Mouse (Mus musculus): ENCODE measurements around the gene Gm21953.
"Not testable (repeated sequence)": the region's sequence is repeated elsewhere in the genome, so short reads cannot be mapped to it uniquely, and the experiment has no call there.

Gene Gm21953

GRCm38 (mm10) chr4:42293967-42294366, at the start of gene Gm21953:
Gene Gm21953 (plus strand): TSS chr4:42294267.
- DNase-seq (ENCODE audit: low read depth) = not testable (repeated sequence)

DNA sequence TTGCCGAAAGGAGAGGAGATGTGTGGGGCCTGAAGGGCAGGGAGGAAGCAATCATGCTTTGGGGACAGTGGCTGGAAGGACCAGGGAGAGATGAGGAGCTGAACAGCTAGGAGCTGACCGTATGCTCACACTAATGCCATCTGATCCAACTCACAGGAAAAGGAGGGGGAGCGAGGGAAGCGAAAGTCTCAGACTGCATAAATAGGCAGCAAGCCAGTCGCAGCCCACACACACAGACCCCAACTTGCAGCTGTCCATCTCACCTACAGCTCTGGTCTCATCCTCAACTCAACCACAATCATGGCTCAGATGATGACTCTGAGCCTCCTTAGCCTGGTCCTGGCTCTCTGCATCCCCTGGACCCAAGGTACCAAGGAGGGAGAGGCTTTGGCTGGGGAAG, 38.6 kb upstream of the Gm21953 start, which contains the start of gene Ccl21b:
TSS of gene Ccl21b (plus strand) at position 301 of the 400 bp plus-strand sequence.
- not testable (repeated sequence) for DNase-seq (ENCODE audit: low read depth)

DNA sequence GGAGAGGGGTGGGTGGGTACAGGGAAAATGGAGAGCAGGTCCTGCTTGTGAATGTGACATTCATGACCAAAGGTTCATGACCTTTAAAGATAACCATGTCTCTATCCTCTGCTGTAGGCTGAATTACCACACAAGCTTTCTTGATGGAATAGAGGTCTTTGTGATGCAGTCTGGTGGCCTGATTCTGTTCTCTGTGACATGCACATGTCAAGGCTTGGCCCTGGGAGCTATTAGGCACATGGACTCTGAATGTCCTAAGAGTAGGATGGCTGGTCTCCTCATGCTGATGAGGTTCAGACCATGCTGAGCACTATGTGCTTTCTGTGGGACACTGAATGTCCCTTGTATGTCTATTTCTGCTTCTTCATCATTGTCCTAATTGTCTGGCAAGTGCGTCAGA, 24.0 kb downstream of the Gm21953 start, which contains the start of gene Fam205a3:
TSS of gene Fam205a3 (plus strand) at position 301 of the 400 bp plus-strand sequence.
- not testable (repeated sequence) for DNase-seq (ENCODE audit: low read depth)
